Mouse (Mus musculus) thymus, adult 2 months (tissue): Measurements from ENCODE around the gene Csmd2.

Experiments used
- CTCF ChIP-seq: fragments of 200-500 bp; IDR thresholded peaks from 2 replicates; pipeline ENCODE4 v1.5.1; 2012; ENCODE audit warnings: mild to moderate bottlenecking, control low read depth, low read length, moderate library complexity, borderline replicate concordance; ENCODE audit not compliant: control insufficient read depth, poor library complexity, insufficient read depth; ENCODE audit errors: extremely low read depth
- POLR2A ChIP-seq: fragments of 200-500 bp; IDR thresholded peaks from 2 replicates; pipeline ENCODE4 v1.6.1; 2012; ENCODE audit warnings: mild to moderate bottlenecking, low read length, control low read depth, moderate library complexity; ENCODE audit not compliant: control insufficient read depth, poor library complexity, insufficient read depth; ENCODE audit errors: extremely low read depth

DNA sequence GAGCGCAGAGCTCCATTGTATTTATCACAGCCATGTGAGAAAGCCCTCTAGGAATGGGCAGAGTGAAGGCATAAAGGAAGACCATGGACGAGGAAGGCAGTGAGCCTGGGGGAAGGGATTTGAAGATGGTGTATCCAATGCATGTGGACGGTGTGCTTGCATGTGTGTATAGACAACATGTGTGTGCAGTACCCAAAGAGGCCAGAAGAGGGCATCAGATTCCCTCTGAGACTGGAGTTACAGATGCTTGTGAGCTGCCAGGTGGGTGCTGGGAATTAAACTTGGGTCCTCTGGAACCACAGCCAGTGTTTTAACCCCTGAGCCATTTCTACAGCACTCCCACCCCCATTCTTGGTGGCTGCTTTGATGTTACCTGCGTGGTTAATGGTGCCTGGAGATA, 137.1 kb downstream of the Csmd2 start:
- TF ChIP-seq CTCF = no peak
- TF ChIP-seq POLR2A = no peak
